Mouse (Mus musculus) bone marrow macrophage, adult 2 months (primary cell): ENCODE data around the gene Ssbp3.

Source experiments
- CTCF ChIP-seq: IDR thresholded peaks from 2 replicates; pipeline ENCODE4 v1.5.1; 2012; ENCODE audit warnings: low read depth, mild to moderate bottlenecking, low read length, moderate library complexity
- POLR2A ChIP-seq: IDR thresholded peaks from 2 replicates; pipeline ENCODE4 v1.6.1; 2012; ENCODE audit warnings: mild to moderate bottlenecking, low read depth, low read length, borderline replicate concordance

- TF ChIP-seq CTCF: no peak
- TF ChIP-seq POLR2A: no peak
Observed at GRCm38 (mm10) chr4:107017257-107017656, 106.8 kb downstream of the Ssbp3 start.
